Mouse (Mus musculus) kidney, postnatal 0 days (tissue): ENCODE data around the gene Colgalt1. TPM values are rescaled to one million over a fixed set of nuclear protein-coding genes. Genes with fewer than 3 reads are reported as not detected.

Experiments used
- ATAC-seq: fragments of 200-750 bp; cut with Nextera tagmentation; replicated peaks from 2 replicates; pipeline ENCODE4 v1.8.0; 2017; ENCODE audit warnings: low read depth, moderate number of reproducible peaks, moderate TSS enrichment, moderate library complexity; ENCODE audit not compliant: low FRiP score
- DNase-seq: peaks from one replicate; pipeline ENCODE4 v3.0.0-alpha.2; 2016; ENCODE audit warnings: low spot score
- H3K27ac ChIP-seq: fragments of 300-500 bp; sonication (generic); 2 replicates; pipeline ENCODE4 v1.5.1; 2014; ENCODE audit warnings: mild to moderate bottlenecking
- H3K27me3 ChIP-seq: fragments of 300-500 bp; sonication (generic); 2 replicates; pipeline ENCODE4 v1.6.1; 2014; ENCODE audit warnings: low read length, mixed read lengths; ENCODE audit not compliant: insufficient read depth
- H3K36me3 ChIP-seq: fragments of 300-500 bp; sonication (generic); 2 replicates; pipeline ENCODE4 v1.6.1; 2014; ENCODE audit warnings: low read length, mixed read lengths; ENCODE audit not compliant: insufficient read depth
- H3K4me1 ChIP-seq: fragments of 300-500 bp; sonication (generic); replicated peaks from 2 replicates; pipeline ENCODE4 v1.6.1; 2014; ENCODE audit warnings: antibody characterized with exemption, low read length, mixed read lengths; ENCODE audit not compliant: insufficient read depth
- H3K4me2 ChIP-seq: fragments of 300-500 bp; sonication (generic); 2 replicates; pipeline ENCODE4 v1.6.1; 2014; ENCODE audit warnings: mild to moderate bottlenecking, low read length, moderate library complexity, mixed read lengths
- H3K4me3 ChIP-seq: fragments of 300-500 bp; sonication (generic); replicated peaks from 2 replicates; pipeline ENCODE4 v1.5.1; 2014; ENCODE audit warnings: low read depth, low read length
- H3K9ac ChIP-seq: fragments of 300-500 bp; sonication (generic); 2 replicates; pipeline ENCODE4 v1.6.1; 2014; ENCODE audit warnings: low read depth, low read length
- H3K9me3 ChIP-seq: fragments of 300-500 bp; sonication (generic); replicated peaks from 2 replicates; pipeline ENCODE4 v1.6.1; 2016; ENCODE audit warnings: low read length, inconsistent platforms, mixed read lengths
- CTCF ChIP-seq: IDR thresholded peaks from 2 replicates; pipeline ENCODE4 v1.5.1; 2016; ENCODE audit warnings: antibody characterized with exemption, low read depth, mild to moderate bottlenecking, moderate library complexity
- WGBS: fragments of 180-500 bp; shearing (Covaris S2); extraction: QIAGEN DNeasy Blood & Tissue Kit; methylation state at CpG from one replicate; pipeline ENCODE4 v1.1.7; 2014; 5-methylcytosine and 5-hydroxymethylcytosine counted together
- polyA plus RNA-seq: library from polyadenylated mRNA; unstranded; fragments of >200 nt; fragmentation: Nextera tagmentation; extraction: Ambion mirVana; gene quantifications from 2 replicates; pipeline ENCODE4 v1.2.1, GENCODE M21; 2015

Gene Colgalt1
- polyA plus RNA-seq, 1 experiment from 2014 or later = 66.2 TPM

DNA sequence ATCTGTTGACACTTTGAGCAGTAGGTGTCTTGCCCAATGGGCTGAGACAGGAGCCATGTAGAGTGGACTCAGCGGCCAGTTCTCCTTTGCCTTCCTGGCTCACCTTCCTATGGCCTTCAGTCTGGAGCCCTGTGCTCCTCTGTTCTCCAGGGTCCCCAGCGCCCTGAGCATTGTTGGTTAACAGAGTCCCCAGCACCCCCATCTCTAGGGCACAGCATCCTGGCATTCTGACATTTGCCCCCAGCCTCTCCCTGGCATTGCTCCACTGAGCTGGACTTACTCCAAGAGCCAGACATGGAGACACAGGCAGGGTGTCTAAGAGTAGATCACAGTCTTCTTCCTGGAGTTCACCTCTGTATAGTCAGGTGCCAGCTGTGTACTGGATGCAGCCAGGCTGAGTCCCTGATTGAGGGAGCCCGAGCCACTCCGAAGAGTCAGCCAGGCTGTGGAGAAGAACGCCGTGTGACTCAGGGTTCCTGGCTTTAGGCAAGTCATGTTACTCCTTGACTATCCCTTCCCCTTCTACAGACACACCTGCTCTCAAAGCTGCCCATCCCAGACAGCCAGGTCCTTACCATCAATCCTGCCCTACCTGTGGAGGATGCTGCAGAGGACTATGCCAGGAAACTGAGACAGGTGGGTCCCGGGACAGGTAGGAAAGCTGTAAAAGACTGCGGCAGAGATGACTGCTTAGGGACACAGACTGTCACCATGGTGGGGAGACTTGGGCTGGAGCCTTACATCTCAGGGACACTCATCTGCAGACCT, 17.1 kb upstream of the Colgalt1 start:
- Histone ChIP-seq H3K27ac (no peak overlapping the region), H3K9ac (0 out of 2 replicates have a peak overlapping the region, but pooled peaks have one; percentile 14), H3K4me1 (peaks cover 22% of the 10 kb centered on the region; the same call in 1 of the 2 replicates), H3K4me3 (no peak overlapping the region), H3K4me2 (no peak overlapping the region), H3K9me3 (no peaks in the 10 kb centered on the region), H3K36me3 (no peaks in the 10 kb centered on the region), H3K27me3 (no peaks in the 10 kb centered on the region)
- ATAC-seq (no peak), DNase-seq (no peak)
- TF ChIP-seq CTCF = no peak
- WGBS = 87% methylated on average over 8 of the region's 8 CpGs

DNA sequence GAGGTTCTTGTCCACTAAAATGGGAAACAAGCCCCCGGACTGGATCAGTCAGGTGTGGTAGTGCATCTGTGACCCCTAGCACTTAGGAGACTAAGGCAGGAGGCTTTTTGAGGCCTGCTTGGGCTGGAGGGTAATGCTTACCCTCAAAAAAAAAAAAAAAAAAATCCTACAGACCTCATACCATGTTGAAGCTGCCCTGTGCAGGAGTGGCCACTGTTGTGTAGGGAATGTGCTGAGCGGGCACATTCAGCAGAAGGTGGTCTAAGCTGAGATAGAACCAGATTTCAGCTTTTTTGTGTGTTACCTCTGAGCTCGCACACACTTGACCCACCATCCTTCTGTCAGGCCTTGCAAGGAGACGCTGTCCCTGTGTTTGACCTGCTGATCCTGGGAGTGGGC, 16.5 kb upstream of the Colgalt1 start:
- no peak overlapping the region for H3K9ac ChIP-seq
- H3K4me2 ChIP-seq = no peak overlapping the region
- H3K9me3 ChIP-seq = no peaks in the 10 kb centered on the region
- H3K4me1 ChIP-seq = peaks cover 22% of the 10 kb centered on the region; the same call in 1 of the 2 replicates
- no peak overlapping the region for H3K4me3 ChIP-seq
- no peaks in the 10 kb centered on the region for H3K36me3 ChIP-seq
- DNase-seq = no peak
- TF ChIP-seq CTCF = no peak
- H3K27ac ChIP-seq = no peak overlapping the region
- no peak for ATAC-seq
- H3K27me3 ChIP-seq = no peaks in the 10 kb centered on the region
- 83% methylated on average over 4 of the region's 4 CpGs for WGBS

DNA sequence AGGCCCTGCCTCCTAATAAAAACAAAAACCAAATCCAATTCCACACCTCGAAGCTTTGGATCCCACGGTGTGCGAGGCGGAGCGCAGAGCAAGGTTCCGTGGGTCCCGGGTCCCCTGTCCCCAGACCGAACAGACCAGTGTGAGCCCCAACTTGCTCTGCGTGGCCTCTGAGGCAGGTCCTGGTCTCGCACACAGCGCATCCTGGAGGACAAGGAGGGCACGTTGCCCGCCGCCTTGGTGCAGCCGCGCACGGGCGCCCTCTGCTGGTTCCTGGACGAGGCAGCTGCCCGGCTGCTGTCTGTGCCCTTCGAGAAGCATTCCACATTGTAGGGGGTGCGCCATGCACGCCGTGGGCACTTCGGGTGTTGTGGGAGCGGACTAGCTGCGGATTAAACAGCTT, 14.9 kb upstream of the Colgalt1 start:
- Histone ChIP-seq H3K4me2 (no peak overlapping the region), H3K9me3 (no peaks in the 10 kb centered on the region), H3K27me3 (no peaks in the 10 kb centered on the region), H3K27ac (no peak overlapping the region), H3K36me3 (no peaks in the 10 kb centered on the region), H3K4me3 (no peak overlapping the region), H3K4me1 (peaks cover 22% of the 10 kb centered on the region; the same call in 1 of the 2 replicates), H3K9ac (0 out of 2 replicates have a peak overlapping the region, but pooled peaks have one; percentile 23)
- 7% methylated on average over 27 of the region's 27 CpGs for WGBS
- peak; percentile 100 for TF ChIP-seq CTCF
- ATAC-seq (peak; percentile 22; the same call in 1 of the 2 replicates), DNase-seq (peak; percentile 90)

DNA sequence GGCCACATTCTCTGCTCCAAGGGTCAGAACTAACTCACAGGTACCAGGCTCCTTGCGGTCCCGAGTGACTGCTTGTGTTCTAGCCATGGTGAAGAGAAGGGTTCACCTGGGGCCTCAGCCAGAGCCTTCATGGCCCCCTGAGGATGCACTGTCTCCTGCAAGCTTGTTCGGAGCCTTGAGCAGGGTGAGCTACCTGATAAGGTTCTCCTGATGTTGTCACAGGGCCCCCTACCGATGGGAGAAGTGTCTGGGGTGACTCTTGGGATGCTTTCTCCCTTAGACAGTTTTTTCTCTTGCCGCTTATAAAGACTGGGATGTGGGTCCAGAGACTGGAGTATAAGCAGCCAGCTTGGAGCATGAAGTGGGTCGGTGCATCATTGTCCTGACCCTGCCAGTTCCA, 14.4 kb upstream of the Colgalt1 start:
- no peaks in the 10 kb centered on the region for H3K9me3 ChIP-seq
- no peaks in the 10 kb centered on the region for H3K27me3 ChIP-seq
- 0 out of 2 replicates have a peak overlapping the region, but pooled peaks have one; percentile 23 for H3K9ac ChIP-seq
- no peaks in the 10 kb centered on the region for H3K36me3 ChIP-seq
- 55% methylated on average over 6 of the region's 6 CpGs for WGBS
- DNase-seq (no peak), ATAC-seq (no peak)
- no peak for TF ChIP-seq CTCF
- H3K4me3 ChIP-seq = no peak overlapping the region
- no peak overlapping the region for H3K4me2 ChIP-seq
- H3K4me1 ChIP-seq = peaks cover 22% of the 10 kb centered on the region; the same call in 1 of the 2 replicates
- H3K27ac ChIP-seq = no peak overlapping the region

DNA sequence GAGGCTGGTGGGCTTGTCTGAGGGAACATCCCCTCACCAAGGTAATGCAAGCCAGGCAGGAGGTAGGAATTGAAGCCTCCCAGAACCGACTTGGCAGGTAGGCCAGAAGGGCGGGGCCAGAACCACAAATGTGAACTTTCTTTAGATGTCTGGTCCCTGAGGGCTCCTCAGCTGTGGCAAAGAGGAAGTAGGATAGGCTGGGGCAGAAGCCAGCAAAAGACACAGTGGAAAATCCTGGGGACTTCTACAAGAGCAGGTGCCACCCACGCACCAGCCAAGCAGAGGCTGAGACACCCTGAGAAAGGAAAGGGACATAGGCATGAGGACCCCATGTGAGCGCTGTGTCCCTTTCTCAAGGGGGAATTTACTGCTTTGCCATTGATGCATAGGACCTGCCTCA, 14.0 kb upstream of the Colgalt1 start:
- H3K27me3 ChIP-seq = 0 out of 2 replicates have a peak, but pooled peaks cover 1% of the 10 kb centered on the region
- ATAC-seq (no peak), DNase-seq (no peak)
- peaks cover 22% of the 10 kb centered on the region; the same call in 1 of the 2 replicates for H3K4me1 ChIP-seq
- H3K27ac ChIP-seq = no peak overlapping the region
- H3K9ac ChIP-seq = no peak overlapping the region
- H3K36me3 ChIP-seq = no peaks in the 10 kb centered on the region
- H3K4me3 ChIP-seq = no peak overlapping the region
- no peak for TF ChIP-seq CTCF
- no peak overlapping the region for H3K4me2 ChIP-seq
- WGBS = 78% methylated on average over 4 of the region's 4 CpGs
- no peaks in the 10 kb centered on the region for H3K9me3 ChIP-seq

DNA sequence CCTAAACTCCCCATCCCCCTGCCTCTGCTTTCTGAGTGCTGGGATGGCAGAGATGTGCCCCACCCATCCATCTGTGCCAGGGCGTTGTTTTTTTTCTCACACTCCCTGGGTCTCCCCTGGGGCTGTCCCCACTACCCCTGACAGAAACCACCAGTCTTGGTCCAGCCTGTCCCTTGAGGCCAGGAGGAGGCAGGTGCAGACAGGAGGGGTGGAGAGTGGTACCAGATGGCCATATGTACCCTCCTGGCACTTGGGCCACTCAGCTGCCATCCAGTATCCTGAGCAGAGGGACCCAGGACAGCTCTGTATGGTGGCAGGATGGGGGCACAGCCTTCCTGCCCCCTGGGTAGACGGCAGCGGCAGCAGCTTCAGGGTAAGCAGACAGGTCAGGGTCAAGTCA, 13.3 kb upstream of the Colgalt1 start, which contains the start of gene Fam129c:
Gene Fam129c, plus strand, starts transcription at position 198 of the 400 bp plus-strand sequence.
- H3K27ac ChIP-seq = no peak within 1 kb of the TSS
- ATAC-seq = no peak
- WGBS = 74% methylated on average over 3 of the region's 3 CpGs
- DNase-seq = no peak
- H3K4me1 ChIP-seq = peaks cover 28% of the 10 kb centered on the region
- no peak within 1 kb of the TSS for H3K4me3 ChIP-seq
- H3K27me3 ChIP-seq = peaks cover 4% of the 10 kb centered on the region; the same call in 1 of the 2 replicates
- H3K9ac ChIP-seq = no peak within 1 kb of the TSS
- H3K9me3 ChIP-seq = no peaks in the 10 kb centered on the region
- H3K36me3 ChIP-seq = no peaks in the 10 kb centered on the region
- no peak for TF ChIP-seq CTCF
- no peak within 1 kb of the TSS for H3K4me2 ChIP-seq
